Mouse (Mus musculus) spleen, adult 2 months (tissue): Measurements from ENCODE around the gene Smr2. TPM values are rescaled to one million over a fixed set of nuclear protein-coding genes. Genes with fewer than 3 reads are reported as not detected.
"Not testable (repeated sequence)": the region's sequence is repeated elsewhere in the genome, so short reads cannot be mapped to it uniquely, and the experiment has no call there.

Experiments used
- DNase-seq, 2 experiments: peaks; one replicate each; pipeline versions ENCODE4 v3.0.0 to v3.0.0-alpha.2; 2012 to 2021; ENCODE audit warnings: low spot score in 2 of 2, low read depth in 1 of 2
- H3K27ac ChIP-seq: fragments of 200-500 bp; 2 replicates; pipeline ENCODE4 v1.5.1; 2012; ENCODE audit warnings: low read length, inconsistent platforms; ENCODE audit not compliant: insufficient read depth
- H3K27me3 ChIP-seq: fragments of 200-500 bp; 2 replicates; pipeline ENCODE4 v1.6.1; 2012; ENCODE audit warnings: mild to moderate bottlenecking, moderate library complexity, low read length, inconsistent platforms; ENCODE audit not compliant: control insufficient read depth, insufficient read depth
- H3K36me3 ChIP-seq: fragments of 200-500 bp; 2 replicates; pipeline ENCODE4 v1.6.1; 2012; ENCODE audit warnings: mild to moderate bottlenecking, low read length, inconsistent platforms; ENCODE audit not compliant: control insufficient read depth, insufficient read depth
- H3K4me1 ChIP-seq: fragments of 200-500 bp; 2 replicates; pipeline ENCODE4 v1.6.1; 2011; ENCODE audit warnings: inconsistent platforms; ENCODE audit not compliant: control insufficient read depth, insufficient read depth, insufficient read length
- H3K4me3 ChIP-seq: fragments of 200-500 bp; 2 replicates; pipeline ENCODE4 v1.5.1; 2011; ENCODE audit warnings: mild to moderate bottlenecking, inconsistent platforms; ENCODE audit not compliant: insufficient read depth, insufficient read length; ENCODE audit errors: extremely low read depth
- CTCF ChIP-seq: fragments of 200-500 bp; IDR thresholded peaks from 2 replicates; pipeline ENCODE4 v1.5.1; 2011; ENCODE audit warnings: mild to moderate bottlenecking, inconsistent platforms; ENCODE audit not compliant: insufficient read depth, insufficient read length, insufficient replicate concordance; ENCODE audit errors: extremely low read depth
- POLR2A ChIP-seq: fragments of 200-500 bp; IDR thresholded peaks from 2 replicates; pipeline ENCODE4 v1.6.1; 2011; ENCODE audit warnings: low read depth, low read length, inconsistent platforms
- WGBS: fragments of 180-500 bp; shearing (Covaris S2); methylation state at CpG from one replicate; pipeline ENCODE4 v1.1.7; 2018; 5-methylcytosine and 5-hydroxymethylcytosine counted together
- polyA plus RNA-seq: library from polyadenylated mRNA; depleted of rRNA; stranded (reverse); fragments of >200 nt; gene quantifications from 2 replicates; pipeline ENCODE4 v1.2.3, GENCODE M21; 2012; rRNA removed

Smr2 gene
- polyA plus RNA-seq, result not detected in 2 replicates

DNA sequence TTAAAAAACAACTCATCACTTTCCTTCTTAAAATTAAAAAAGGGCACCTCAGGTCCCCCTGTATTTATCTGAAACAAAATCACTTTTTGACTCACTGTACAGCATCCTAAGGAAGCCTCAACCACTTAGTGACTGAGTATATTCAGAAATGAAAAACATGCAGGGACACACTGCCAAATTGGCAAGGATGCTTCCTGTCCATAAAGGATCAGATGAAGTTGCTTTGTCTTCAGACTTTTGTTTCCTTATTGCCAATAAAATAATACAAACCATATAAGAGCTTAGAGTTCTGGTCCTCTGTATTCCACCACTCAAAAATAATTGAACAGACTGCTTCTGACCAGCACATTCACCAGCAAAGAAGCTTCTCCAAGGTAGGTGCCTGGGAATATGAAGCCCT lies at the start of gene Smr2:
Smr2 (plus strand) TSS at position 301 of the 400 bp plus-strand sequence.
- H3K36me3 ChIP-seq, DNase-seq, H3K4me3 ChIP-seq, H3K27me3 ChIP-seq, H3K4me1 ChIP-seq, H3K27ac ChIP-seq: not testable (repeated sequence)

DNA sequence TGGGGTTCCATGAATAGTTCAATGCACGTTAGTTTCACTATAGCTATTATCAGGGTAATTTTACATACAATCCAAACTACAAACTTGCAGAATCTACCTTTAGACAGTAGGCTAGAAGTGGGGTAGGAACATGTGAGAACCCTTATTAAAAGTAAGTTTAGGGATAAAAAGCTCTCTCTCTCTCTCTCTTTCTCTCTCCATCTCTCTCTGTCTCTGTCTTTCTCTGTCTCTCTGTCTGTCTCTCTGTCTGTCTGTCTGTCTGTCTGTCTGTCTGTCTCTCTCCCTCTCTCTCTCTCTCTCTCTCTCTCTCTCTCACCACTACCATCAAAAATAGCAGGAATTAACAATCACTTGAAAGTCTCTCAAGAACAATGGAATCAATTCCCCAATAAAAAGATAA lies 25.1 kb downstream of the Smr2 start, which contains the start of gene Gm11116:
Gm11116 (minus strand) TSS at position 101 of the 400 bp plus-strand sequence.
- no peak for TF ChIP-seq POLR2A
- no peak for TF ChIP-seq CTCF
- Histone ChIP-seq H3K27me3 (no peaks in the 10 kb centered on the region), H3K36me3 (no peaks in the 10 kb centered on the region), H3K4me3 (no peak within 1 kb of the TSS), H3K27ac (no peak within 1 kb of the TSS), H3K4me1 (no peaks in the 10 kb centered on the region)
- DNase-seq, result no peak
- 62% methylated on average over 1 of the region's 1 CpGs for WGBS

DNA sequence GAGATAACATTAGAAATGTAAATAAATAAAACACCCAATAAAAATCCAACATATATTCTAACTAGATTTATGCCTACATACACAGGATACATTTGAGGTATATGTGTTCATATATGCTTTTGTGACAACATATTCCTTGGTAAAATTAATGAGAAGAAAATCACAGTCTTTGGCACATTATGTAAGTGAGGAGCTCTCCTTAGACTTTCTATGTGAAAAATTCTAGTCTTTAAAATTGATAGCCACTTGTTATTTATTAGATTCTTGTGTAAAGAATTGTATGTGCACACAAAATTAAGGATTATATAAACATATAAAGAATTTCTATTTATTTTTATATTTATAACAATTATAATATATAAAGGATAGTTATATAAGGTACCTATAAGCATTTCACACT lies 67.6 kb downstream of the Smr2 start, which contains the start of gene Gm11115:
Gm11115 (minus strand) TSS at position 101 of the 400 bp plus-strand sequence.
- Histone ChIP-seq H3K4me3 (no peak within 1 kb of the TSS), H3K27me3 (no peaks in the 10 kb centered on the region), H3K36me3 (no peaks in the 10 kb centered on the region), H3K27ac (no peak within 1 kb of the TSS), H3K4me1 (no peaks in the 10 kb centered on the region)
- no peak for DNase-seq
- TF ChIP-seq POLR2A (no peak), CTCF (no peak)

Other genes with a start within 250 kb of the Smr2 start
- not detected in 2 replicates for gene Odam, start 201.5 kb upstream of the Smr2 start, polyA plus RNA-seq
- not detected in 2 replicates for gene Csn3, start 161.0 kb upstream of the Smr2 start, polyA plus RNA-seq
- gene 2310003L06Rik, start 117.1 kb upstream of the Smr2 start, polyA plus RNA-seq, result not detected in 2 replicates
- gene Gm28434, start 117.0 kb upstream of the Smr2 start, polyA plus RNA-seq, result not detected in 2 replicates
- not detected in 2 replicates for gene Cabs1, start 107.1 kb upstream of the Smr2 start, polyA plus RNA-seq
- gene Smr3a, start 84.0 kb upstream of the Smr2 start, polyA plus RNA-seq, result not detected in 2 replicates
- not detected in 2 replicates for gene Gm11116, start 25.0 kb downstream of the Smr2 start, polyA plus RNA-seq
- not detected in 2 replicates for gene Gm11115, start 67.5 kb downstream of the Smr2 start, polyA plus RNA-seq
- not detected in 2 replicates for gene Gm7714, start 182.4 kb downstream of the Smr2 start, polyA plus RNA-seq
- not detected in 2 replicates for gene Prol1, start 230.8 kb downstream of the Smr2 start, polyA plus RNA-seq